Mouse (Mus musculus) heart, postnatal 0 days (tissue): Measurements from ENCODE around the gene Atg4a. TPM values are rescaled to one million over a fixed set of nuclear protein-coding genes. Genes with fewer than 3 reads are reported as not detected.

Experiments
- ATAC-seq: fragments of 200-750 bp; cut with Nextera tagmentation; 2 replicates; pipeline ENCODE4 v1.8.0; 2017; ENCODE audit warnings: low read depth, moderate number of reproducible peaks, moderate library complexity; ENCODE audit not compliant: insufficient read depth
- DNase-seq: peaks from one replicate; pipeline ENCODE4 v3.0.0-alpha.2; 2016; ENCODE audit warnings: low spot score
- H3K27ac ChIP-seq: fragments of 300-500 bp; sonication (generic); 2 replicates; pipeline ENCODE4 v1.5.1; 2014; ENCODE audit warnings: low read depth, mild to moderate bottlenecking
- H3K27me3 ChIP-seq: fragments of 300-500 bp; sonication (generic); 2 replicates; pipeline ENCODE4 v1.6.1; 2014; ENCODE audit warnings: low read length, mixed read lengths; ENCODE audit not compliant: control insufficient read depth, insufficient read depth
- H3K36me3 ChIP-seq: fragments of 300-500 bp; sonication (generic); replicated peaks from 2 replicates; pipeline ENCODE4 v1.6.1; 2014; ENCODE audit warnings: low read length, mixed read lengths; ENCODE audit not compliant: control insufficient read depth, insufficient read depth
- H3K4me1 ChIP-seq: fragments of 300-500 bp; sonication (generic); 2 replicates; pipeline ENCODE4 v1.6.1; 2014; ENCODE audit warnings: antibody characterized with exemption; ENCODE audit not compliant: control insufficient read depth, insufficient read depth
- H3K4me2 ChIP-seq: fragments of 300-500 bp; sonication (generic); 2 replicates; pipeline ENCODE4 v1.6.1; 2014; ENCODE audit warnings: low read depth, mild to moderate bottlenecking, low read length, moderate library complexity
- H3K4me3 ChIP-seq: fragments of 300-500 bp; sonication (generic); 2 replicates; pipeline ENCODE4 v1.5.1; 2014; ENCODE audit warnings: low read depth, low read length
- H3K9ac ChIP-seq: fragments of 300-500 bp; sonication (generic); replicated peaks from 2 replicates; pipeline ENCODE4 v1.6.1; 2014; ENCODE audit warnings: low read depth, low read length, mixed read lengths
- H3K9me3 ChIP-seq: fragments of 300-500 bp; sonication (generic); replicated peaks from 2 replicates; pipeline ENCODE4 v1.6.1; 2016; ENCODE audit warnings: low read length; ENCODE audit not compliant: control insufficient read depth
- CTCF ChIP-seq: IDR thresholded peaks from 2 replicates; pipeline ENCODE4 v1.5.1; 2016; ENCODE audit warnings: antibody characterized with exemption, control low read depth, low read depth
- EP300 ChIP-seq: IDR thresholded peaks from 2 replicates; pipeline ENCODE4 v1.6.1; 2016; ENCODE audit warnings: antibody characterized with exemption, low read depth
- WGBS: fragments of 180-500 bp; shearing (Covaris S2); extraction: QIAGEN DNeasy Blood & Tissue Kit; methylation state at CpG from one replicate; pipeline ENCODE4 v1.1.7; 2014; 5-methylcytosine and 5-hydroxymethylcytosine counted together
- polyA plus RNA-seq: library from polyadenylated mRNA; unstranded; fragments of >200 nt; fragmentation: Nextera tagmentation; extraction: Ambion mirVana; gene quantifications from 2 replicates; pipeline ENCODE4 v1.2.1, GENCODE M21; 2015
- total RNA-seq: library from RNA; depleted of rRNA; stranded (reverse); fragments of >200 nt; gene quantifications from 2 replicates; pipeline ENCODE4 v1.2.3, GENCODE M21; 2014; ENCODE audit warnings: low replicate concordance; rRNA removed

Gene Atg4a
- total RNA-seq (7.5 and 8.1 TPM in 2 replicates), polyA plus RNA-seq (15.2 and 15.9 TPM in 2 replicates)

DNA sequence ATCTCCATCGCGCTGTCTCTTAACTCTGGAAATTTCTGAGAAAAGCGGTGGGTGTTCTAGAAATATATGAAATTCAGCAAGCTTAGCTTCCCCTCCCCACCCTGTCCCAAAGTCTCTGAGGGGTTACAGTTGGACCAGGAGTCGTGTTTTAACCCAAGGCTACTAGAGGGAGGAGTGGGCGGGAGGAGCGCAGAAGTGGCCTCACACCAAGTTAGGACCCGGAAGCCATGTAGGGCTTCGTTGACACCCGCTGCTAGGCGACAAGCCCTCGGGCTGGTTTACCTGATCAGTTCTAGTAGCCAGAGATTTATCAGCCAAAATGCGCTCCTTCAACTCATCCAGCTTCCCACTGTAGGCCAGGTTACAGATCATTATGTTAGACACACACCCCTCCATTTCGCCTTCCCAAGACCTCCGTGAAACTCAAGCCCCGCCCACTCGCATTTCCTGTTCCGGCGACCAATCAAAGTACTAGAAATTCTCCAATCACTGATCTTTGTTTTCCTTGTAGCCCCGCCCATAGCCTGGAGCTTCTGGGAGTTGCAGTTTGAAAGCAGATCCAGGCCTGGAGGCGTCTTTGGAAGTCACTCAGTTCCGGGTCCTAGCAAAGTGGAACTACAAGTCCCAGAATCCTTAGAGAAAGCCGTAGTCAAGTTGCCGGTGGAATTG is at the start of gene Atg4a, which contains the start of gene Psmd10:
Atg4a (plus strand) TSS at position 636 of the 669 bp plus-strand sequence.
Psmd10 (minus strand) TSS at position 457 of the 669 bp plus-strand sequence.
- H3K36me3 ChIP-seq, result no peaks in the 10 kb centered on the region; the same call in 1 of the 2 replicates
- peak; percentile 95 for DNase-seq
- peak within 1 kb of the TSS; percentile 59 for H3K9ac ChIP-seq
- H3K9me3 ChIP-seq, result no peaks in the 10 kb centered on the region
- no peaks in the 10 kb centered on the region for H3K27me3 ChIP-seq
- peak within 1 kb of the TSS; percentile 65 for H3K4me3 ChIP-seq
- peak; percentile 99 for ATAC-seq
- WGBS, result 18% methylated on average over 23 of the region's 23 CpGs
- TF ChIP-seq EP300 (no peak), CTCF (no peak)
- peak within 1 kb of the TSS; percentile 20; the same call in 1 of the 2 replicates for H3K27ac ChIP-seq
- peak within 1 kb of the TSS; percentile 65 for H3K4me2 ChIP-seq
- no peaks in the 10 kb centered on the region for H3K4me1 ChIP-seq

DNA sequence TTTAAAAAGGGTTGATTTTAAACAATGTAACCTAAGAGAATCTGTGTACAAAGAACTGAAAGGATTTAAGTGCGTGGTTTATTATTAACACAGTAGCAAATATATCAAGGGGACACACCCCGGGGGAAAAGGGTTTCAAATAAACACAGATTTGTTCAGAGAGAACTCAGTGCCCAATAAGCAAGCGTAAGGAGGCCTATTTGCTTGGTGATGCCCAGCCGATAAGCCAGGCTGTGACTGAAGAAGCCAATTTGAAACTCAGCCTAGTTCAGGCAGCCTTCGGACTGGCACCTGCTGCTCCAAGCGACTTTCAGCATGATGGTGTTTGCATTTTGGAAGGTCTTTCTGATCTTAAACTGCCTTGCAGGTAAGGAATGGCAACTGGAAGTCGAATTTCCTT is 49.3 kb upstream of the Atg4a start, which contains the start of gene Vsig1:
Vsig1 (plus strand) TSS at position 249 of the 400 bp plus-strand sequence.
- no peak within 1 kb of the TSS for H3K4me2 ChIP-seq
- TF ChIP-seq EP300, result no peak
- no peaks in the 10 kb centered on the region for H3K27me3 ChIP-seq
- ATAC-seq (no peak), DNase-seq (no peak)
- H3K9me3 ChIP-seq, result no peaks in the 10 kb centered on the region
- H3K36me3 ChIP-seq, result no peaks in the 10 kb centered on the region
- no peak within 1 kb of the TSS for H3K9ac ChIP-seq
- 72% methylated on average over 7 of the region's 7 CpGs for WGBS
- H3K27ac ChIP-seq, result no peak within 1 kb of the TSS
- H3K4me3 ChIP-seq, result no peak within 1 kb of the TSS
- no peaks in the 10 kb centered on the region for H3K4me1 ChIP-seq

DNA sequence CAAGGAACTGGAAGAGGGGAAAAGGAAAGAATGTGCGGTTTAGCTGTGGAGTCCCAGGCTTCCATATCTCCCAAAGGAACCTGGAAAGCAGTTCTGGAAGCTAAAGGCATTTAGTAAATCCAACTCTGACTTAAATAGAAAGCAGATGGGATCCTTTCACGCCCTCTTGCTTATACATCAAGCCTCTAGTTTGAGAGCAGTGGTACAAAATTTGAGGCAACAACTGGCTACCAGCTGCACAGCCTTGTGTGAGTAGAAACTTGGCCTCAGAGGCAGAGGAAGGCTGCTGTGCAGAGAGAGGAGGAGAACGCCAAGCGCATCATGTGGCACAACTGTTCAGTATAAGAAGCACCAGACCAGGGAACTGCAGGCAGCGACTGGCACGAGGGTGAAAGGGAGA is 35.4 kb upstream of the Atg4a start:
- H3K4me2 ChIP-seq, result no peak overlapping the region
- H3K4me1 ChIP-seq, result no peaks in the 10 kb centered on the region
- WGBS, result 73% methylated on average over 6 of the region's 6 CpGs
- H3K27ac ChIP-seq, result no peak overlapping the region
- no peak overlapping the region for H3K4me3 ChIP-seq
- DNase-seq (no peak), ATAC-seq (no peak)
- H3K9ac ChIP-seq, result no peak overlapping the region
- no peaks in the 10 kb centered on the region for H3K9me3 ChIP-seq
- H3K27me3 ChIP-seq, result no peaks in the 10 kb centered on the region
- TF ChIP-seq EP300, result no peak
- TF ChIP-seq CTCF, result no peak
- no peaks in the 10 kb centered on the region for H3K36me3 ChIP-seq

DNA sequence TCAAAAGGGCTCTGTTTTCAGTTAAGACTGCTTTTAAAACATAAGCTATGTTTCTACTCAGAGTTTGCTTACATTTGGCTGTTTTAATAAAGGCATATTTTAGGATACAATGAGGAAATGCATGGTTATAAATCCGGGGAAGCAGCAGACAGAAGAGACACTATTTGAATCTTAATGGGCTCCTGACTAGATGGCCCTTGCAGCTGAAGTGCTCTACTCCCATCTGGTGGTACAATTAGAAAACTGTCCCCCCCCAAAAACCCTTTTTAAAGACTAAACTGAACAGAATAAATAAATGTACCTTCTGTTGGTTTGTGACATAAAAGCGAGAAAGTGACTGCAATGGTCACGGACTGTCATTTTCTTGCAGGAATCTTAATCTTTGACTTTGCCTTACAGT is 24.6 kb upstream of the Atg4a start:
- 0 out of 2 replicates have a peak, but pooled peaks cover 9% of the 10 kb centered on the region for H3K27me3 ChIP-seq
- ATAC-seq, result no peak
- H3K27ac ChIP-seq, result no peak overlapping the region
- WGBS, result 59% methylated on average over 3 of the region's 3 CpGs
- no peak overlapping the region for H3K9ac ChIP-seq
- TF ChIP-seq EP300 (no peak), CTCF (peak; percentile 40)
- no peak overlapping the region for H3K4me2 ChIP-seq
- no peaks in the 10 kb centered on the region for H3K4me1 ChIP-seq
- H3K36me3 ChIP-seq, result no peaks in the 10 kb centered on the region
- no peak overlapping the region for H3K4me3 ChIP-seq
- DNase-seq, result no peak
- no peaks in the 10 kb centered on the region for H3K9me3 ChIP-seq

DNA sequence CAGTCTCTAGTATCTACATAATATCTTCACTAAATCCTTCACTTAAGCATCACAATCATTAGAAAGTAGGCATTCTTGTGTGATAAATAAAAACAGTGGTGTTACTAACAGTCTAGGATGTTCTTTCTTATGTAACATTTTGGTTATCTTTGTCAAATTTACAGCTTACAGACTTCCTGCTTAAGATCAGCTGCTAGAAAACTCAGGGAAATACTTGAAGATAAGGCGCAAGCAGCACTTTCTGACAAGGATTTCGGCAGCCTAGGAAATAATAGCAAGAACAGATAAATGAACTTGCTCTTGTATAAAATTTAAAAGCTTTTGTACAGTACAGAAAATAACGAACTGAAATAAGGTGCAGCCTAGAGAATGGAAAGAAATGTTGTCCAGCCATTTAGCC is 23.4 kb upstream of the Atg4a start:
- H3K36me3 ChIP-seq, result no peaks in the 10 kb centered on the region
- TF ChIP-seq EP300 (no peak), CTCF (no peak)
- no peak overlapping the region for H3K4me2 ChIP-seq
- ATAC-seq (no peak), DNase-seq (no peak)
- H3K27ac ChIP-seq, result no peak overlapping the region
- H3K9me3 ChIP-seq, result no peaks in the 10 kb centered on the region
- no peaks in the 10 kb centered on the region for H3K4me1 ChIP-seq
- H3K4me3 ChIP-seq, result no peak overlapping the region
- no peak overlapping the region for H3K9ac ChIP-seq
- 55% methylated on average over 3 of the region's 3 CpGs for WGBS
- H3K27me3 ChIP-seq, result 0 out of 2 replicates have a peak, but pooled peaks cover 9% of the 10 kb centered on the region
